Mouse (Mus musculus): ENCODE measurements around the gene Adamts9. TPM values are rescaled to one million over a fixed set of nuclear protein-coding genes. Genes with fewer than 3 reads are reported as not detected.

Gene Adamts9
- total and polyA plus RNA-seq, 3 experiments = not detected

DNA sequence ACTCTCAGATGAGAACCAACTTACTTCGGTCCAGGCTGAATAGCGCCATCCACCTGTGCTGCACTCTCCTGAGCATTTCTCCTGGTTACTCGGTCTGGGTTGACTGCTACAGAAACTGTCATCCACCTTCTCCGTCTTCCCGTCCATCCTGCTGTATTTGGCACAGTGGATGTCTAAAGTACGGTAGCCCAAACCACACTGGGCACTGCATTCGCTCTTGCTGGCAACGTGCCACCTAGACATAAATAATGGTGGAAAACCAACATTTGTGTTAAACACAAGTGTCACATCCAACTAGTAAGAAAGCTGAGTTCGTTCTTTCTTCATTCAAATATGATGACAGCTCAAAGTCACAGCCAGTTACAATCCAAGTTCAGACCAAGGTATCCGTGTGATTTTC lies 70.5 kb downstream of the Adamts9 start:
- Histone ChIP-seq H3K4me3 (replicated peaks in 1 of 3; ENCODE audit: low read depth in 2 of 3, low read length in 2 of 3, poor library complexity in 1 of 3) (no peak overlapping the region), H3K27ac (ENCODE audit: insufficient read depth, low read depth) (no peak overlapping the region), H3K9ac (ENCODE audit: insufficient read depth, low read depth) (no peak overlapping the region), H3K4me2 (ENCODE audit: insufficient read depth, low read depth, poor library complexity, severe bottlenecking) (no peak overlapping the region), H3K36me3 (replicated peaks in 1 of 2; ENCODE audit: control insufficient read depth in 1 of 2, insufficient read depth in 1 of 2, low read length in 1 of 2) (no peaks in the 10 kb centered on the region), H3K4me1 (ENCODE audit: control insufficient read depth in 1 of 2, insufficient read depth in 2 of 2) (no peaks in the 10 kb centered on the region), H3K9me3 (replicated peaks; ENCODE audit: low read length) (peaks cover 72% of the 10 kb centered on the region), H3K79me2 (replicated peaks; ENCODE audit: control insufficient read depth, extremely low read depth, insufficient read depth, poor library complexity, severe bottlenecking) (no peaks in the 10 kb centered on the region), H3K27me3 (replicated peaks) (no peaks in the 10 kb centered on the region)
- TF ChIP-seq MAZ (IDR thresholded peaks at IDR 0.05; ENCODE audit: low read depth, low read length) (no peak), USF1 (IDR thresholded peaks at IDR 0.05; ENCODE audit: low read depth, low read length) (no peak), POLR2AphosphoS2 (IDR thresholded peaks at IDR 0.05; ENCODE audit: low read depth, low read length) (no peak), SIN3A (IDR thresholded peaks at IDR 0.05; ENCODE audit: low read length) (no peak), GABPA (IDR thresholded peaks at IDR 0.05; ENCODE audit: insufficient replicate concordance, low read depth, low read length) (no peak), TBP (conservative IDR thresholded peaks at IDR 0.05; ENCODE audit: low read depth, low read length) (no peak), ELF1 (IDR thresholded peaks at IDR 0.05; ENCODE audit: low read depth, low read length) (no peak), CTCF (conservative IDR thresholded peaks at IDR 0.05 in 1 of 2, IDR thresholded peaks at IDR 0.05 in 1 of 2; ENCODE audit: low read depth in 2 of 2, low read length in 2 of 2) (no peak), ETS1 (conservative IDR thresholded peaks at IDR 0.05; ENCODE audit: low read depth, low read length) (no peak), MEF2A (IDR thresholded peaks at IDR 0.05; ENCODE audit: borderline replicate concordance, low read depth, low read length) (no peak), ZNF384 (IDR thresholded peaks at IDR 0.05; ENCODE audit: low read depth, low read length) (no peak), ZC3H11A (IDR thresholded peaks at IDR 0.05; ENCODE audit: low read depth, low read length) (no peak), PAX5 (IDR thresholded peaks at IDR 0.05; ENCODE audit: low read length) (no peak), ZMIZ1 (IDR thresholded peaks at IDR 0.05; ENCODE audit: low read depth, low read length) (no peak), KAT2A (IDR thresholded peaks at IDR 0.05; ENCODE audit: insufficient replicate concordance, low read length) (no peak), POLR2A (IDR thresholded peaks at IDR 0.05; ENCODE audit: low read depth, low read length) (no peak), HCFC1 (IDR thresholded peaks at IDR 0.05; ENCODE audit: low read depth, low read length) (no peak), EP300 (IDR thresholded peaks at IDR 0.05; ENCODE audit: low read length) (no peak)
- in situ Hi-C loops (cut with MboI; ENCODE audit: low pct_ligation_motif_present, low pct_unique_long_range_greater_than_20kb, low sequenced_read_pairs) (no loop called here), dilution Hi-C loops (cut with MboI; ENCODE audit: extremely low pct_ligation_motif_present, extremely low pct_unique_long_range_greater_than_20kb, low sequenced_read_pairs) (no loop called here)
- no peak for DNase-seq (ENCODE audit: extremely low read depth)

DNA sequence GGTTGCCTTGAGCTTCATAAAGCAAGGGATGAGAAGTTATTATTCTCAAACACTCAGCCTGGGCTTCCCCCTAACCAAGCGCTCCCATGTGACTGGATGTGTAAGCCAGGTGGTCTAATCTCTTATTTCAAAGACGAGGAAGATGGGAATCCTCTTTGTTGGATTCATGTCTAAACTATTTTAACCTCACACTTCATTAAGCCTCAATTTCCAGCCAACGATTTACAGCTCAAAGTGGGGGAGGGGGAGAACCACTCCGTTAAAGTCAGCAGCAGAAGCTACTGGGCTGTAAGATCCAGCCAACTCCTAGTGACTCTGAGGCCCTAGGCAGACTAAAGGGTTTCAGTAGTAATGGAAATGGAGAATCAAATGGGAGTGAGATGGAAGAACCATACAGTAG lies 71.5 kb downstream of the Adamts9 start:
- TF ChIP-seq ZC3H11A (IDR thresholded peaks at IDR 0.05; ENCODE audit: low read depth, low read length) = no peak
- TF ChIP-seq GABPA (IDR thresholded peaks at IDR 0.05; ENCODE audit: insufficient replicate concordance, low read depth, low read length) = no peak
- no peak for TF ChIP-seq NELFE (IDR thresholded peaks at IDR 0.05; ENCODE audit: low read depth, low read length)
- no peak for TF ChIP-seq USF1 (IDR thresholded peaks at IDR 0.05; ENCODE audit: low read depth, low read length)
- H3K27ac ChIP-seq (ENCODE audit: insufficient read depth, low read depth) = no peak overlapping the region
- no peak overlapping the region for H3K9ac ChIP-seq (ENCODE audit: insufficient read depth, low read depth)
- H3K4me2 ChIP-seq (ENCODE audit: insufficient read depth, low read depth, poor library complexity, severe bottlenecking) = no peak overlapping the region
- H3K4me1 ChIP-seq (ENCODE audit: control insufficient read depth in 1 of 2, insufficient read depth in 2 of 2) = no peaks in the 10 kb centered on the region
- no peaks in the 10 kb centered on the region for H3K79me2 ChIP-seq (replicated peaks; ENCODE audit: control insufficient read depth, extremely low read depth, insufficient read depth, poor library complexity, severe bottlenecking)
- H3K36me3 ChIP-seq (replicated peaks in 1 of 2; ENCODE audit: control insufficient read depth in 1 of 2, insufficient read depth in 1 of 2, low read length in 1 of 2) = no peaks in the 10 kb centered on the region
- H3K4me3 ChIP-seq (replicated peaks in 1 of 3; ENCODE audit: low read depth in 2 of 3, low read length in 2 of 3, poor library complexity in 1 of 3) = no peak overlapping the region
- no peak for DNase-seq (ENCODE audit: extremely low read depth)
- no peaks in the 10 kb centered on the region for H3K27me3 ChIP-seq (replicated peaks)
- dilution Hi-C loops (cut with MboI; ENCODE audit: extremely low pct_ligation_motif_present, extremely low pct_unique_long_range_greater_than_20kb, low sequenced_read_pairs) = no loop called here
- H3K9me3 ChIP-seq (replicated peaks; ENCODE audit: low read length) = peaks cover 72% of the 10 kb centered on the region
- in situ Hi-C loops (cut with MboI; ENCODE audit: low pct_ligation_motif_present, low pct_unique_long_range_greater_than_20kb, low sequenced_read_pairs) = no loop called here
